Mouse (Mus musculus): ENCODE measurements around the gene Eci2. TPM values are rescaled to one million over a fixed set of nuclear protein-coding genes. Genes with fewer than 3 reads are reported as not detected.
A peak's percentile ranks its signal among the peaks of the same experiment; 100 is the strongest.
"Not testable (repeated sequence)": the region's sequence is repeated elsewhere in the genome, so short reads cannot be mapped to it uniquely, and the experiment has no call there.

The Eci2 gene
- total RNA-seq (2021): 164 and 182 TPM in 2 replicates
- long read RNA-seq, experiment 1, transcript Eci2-211 (10 exons, 1,426 nt): major isoform, 77 of 215 reads
- long read RNA-seq, experiment 1, transcript Eci2-201 (10 exons, 1,746 nt): minor isoform, 38 of 215 reads
- long read RNA-seq, experiment 1, transcript Eci2-213 (10 exons, 1,414 nt): minor isoform, 11 of 215 reads
- long read RNA-seq, experiment 1, partial matches to known transcripts: 8 of 215 reads
- long read RNA-seq, experiment 1, other reads (novel, unspliced or antisense): 80 of 215 reads
- long read RNA-seq, experiment 2, transcript Eci2-201 (10 exons, 1,746 nt): minor isoform, 26 of 164 reads
- long read RNA-seq, experiment 2, transcript Eci2-211 (10 exons, 1,426 nt): major isoform, 64 of 164 reads
- long read RNA-seq, experiment 2, transcript Eci2-213 (10 exons, 1,414 nt): minor isoform, 10 of 164 reads
- long read RNA-seq, experiment 2, partial matches to known transcripts: 7 of 164 reads
- long read RNA-seq, experiment 2, other reads (novel, unspliced or antisense): 56 of 164 reads

- peak; percentile 62 for DNase-seq
Measured at GRCm38 (mm10) chr13:35026879-35027278, at the start of gene Eci2. TSS of gene Eci2 (minus strand) at chr13:35027096.

GRCm38 (mm10) chr13:35074862-35075261 is 48.0 kb upstream of the Eci2 start:
- no peak for DNase-seq

- no peak for DNase-seq
Measured at GRCm38 (mm10) chr13:35070485-35071472, 43.9 kb upstream of the Eci2 start.

- DNase-seq: peak; percentile 63
Measured at GRCm38 (mm10) chr13:35067084-35067483, 40.2 kb upstream of the Eci2 start.

- DNase-seq: no peak
Measured at GRCm38 (mm10) chr13:35066033-35066432, 39.1 kb upstream of the Eci2 start.

GRCm38 (mm10) chr13:35064381-35064780 is 37.5 kb upstream of the Eci2 start:
- peak; percentile 17 for DNase-seq

GRCm38 (mm10) chr13:35058145-35058544 is 31.2 kb upstream of the Eci2 start:
- no peak for DNase-seq

- no peak for DNase-seq
Measured at GRCm38 (mm10) chr13:35036486-35036885, 9.6 kb upstream of the Eci2 start.

GRCm38 (mm10) chr13:35035731-35036130 is 8.8 kb upstream of the Eci2 start:
- no peak for DNase-seq

- no peak for DNase-seq
Measured at GRCm38 (mm10) chr13:35033571-35033970, 6.7 kb upstream of the Eci2 start.

GRCm38 (mm10) chr13:35031684-35032082 is 4.8 kb upstream of the Eci2 start:
- peak; percentile 21 for DNase-seq

GRCm38 (mm10) chr13:35030979-35031683 is 4.2 kb upstream of the Eci2 start:
- DNase-seq: no peak

- no peak for DNase-seq
Measured at GRCm38 (mm10) chr13:35028365-35028764, 1.5 kb upstream of the Eci2 start.

GRCm38 (mm10) chr13:35023401-35023800 is 3.5 kb downstream of the Eci2 start:
- DNase-seq: not testable (repeated sequence)

- no peak for DNase-seq
Measured at GRCm38 (mm10) chr13:35020383-35020782, 6.5 kb downstream of the Eci2 start.

- DNase-seq: no peak
Measured at GRCm38 (mm10) chr13:35018866-35019536, 7.9 kb downstream of the Eci2 start.

- no peak for DNase-seq
Measured at GRCm38 (mm10) chr13:35017392-35017791, 9.5 kb downstream of the Eci2 start.

- DNase-seq: no peak
Measured at GRCm38 (mm10) chr13:35016067-35016466, 10.8 kb downstream of the Eci2 start.

GRCm38 (mm10) chr13:34995925-34996324 is 31.0 kb downstream of the Eci2 start:
- peak; percentile 51 for DNase-seq

GRCm38 (mm10) chr13:34993983-34994811 is 32.7 kb downstream of the Eci2 start:
- peak; percentile 99 for DNase-seq

- no peak for DNase-seq
Measured at GRCm38 (mm10) chr13:34993595-34993982, 33.3 kb downstream of the Eci2 start.
